Mouse (Mus musculus) B cell, adult 67 days (primary cell): Measurements from ENCODE around the gene Ccdc148. TPM values are rescaled to one million over a fixed set of nuclear protein-coding genes. Genes with fewer than 3 reads are reported as not detected.

ENCODE experiments used
- total RNA-seq, 2 experiments: library from RNA; stranded (reverse); gene quantifications; 4 replicates each; pipeline ENCODE4 v1.2.4; 2023

The Ccdc148 gene
- under 1 TPM in 1 of 2 experiments, not detected in 1; 0.12 TPM for total RNA-seq

DNA sequence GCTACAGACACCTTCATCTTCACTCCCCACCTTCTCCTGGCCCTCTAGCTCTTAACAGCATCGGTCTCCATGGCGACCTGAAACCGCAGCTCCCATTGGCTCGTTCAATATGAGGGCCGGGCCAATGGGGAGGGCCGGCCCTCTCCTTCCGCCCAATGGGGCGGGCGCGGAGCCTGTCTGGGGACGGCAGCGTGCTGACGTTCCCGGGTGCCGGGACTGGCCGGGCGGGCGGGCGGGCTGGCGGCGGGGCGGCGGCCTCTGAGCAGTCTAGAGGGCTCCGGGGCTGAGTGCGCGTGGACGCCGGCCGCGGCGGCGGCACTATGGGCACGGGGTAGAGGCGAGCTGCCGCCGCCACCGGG is at the start of gene Ccdc148, which contains the start of gene Pkp4:
Gene Ccdc148 (minus strand): TSS at position 79 of the 359 bp plus-strand sequence.
Gene Pkp4 (plus strand): TSS at position 246 of the 359 bp plus-strand sequence.

DNA sequence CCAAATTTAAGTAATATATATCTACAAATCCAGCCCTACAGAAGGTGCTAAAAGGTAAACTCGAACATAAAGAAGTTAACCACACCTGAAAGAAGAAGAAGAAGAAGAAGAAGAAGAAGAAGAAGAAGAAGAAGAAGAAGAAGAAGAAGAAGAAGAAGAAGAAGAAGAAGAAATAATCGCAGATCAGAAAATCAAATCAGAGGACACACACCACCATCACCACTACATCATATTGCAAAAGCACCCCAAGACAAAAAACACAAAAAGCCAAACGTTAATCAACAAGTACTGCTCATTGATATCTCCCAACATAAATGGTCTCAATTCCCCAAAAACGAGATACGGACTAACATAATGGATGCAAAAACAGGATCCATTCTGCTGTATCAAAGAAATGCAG is 301.3 kb downstream of the Ccdc148 start, which contains the start of gene Gm11099:
Gene Gm11099 (plus strand): TSS at position 301 of the 400 bp plus-strand sequence.

Other genes starting within 250 kb of the Ccdc148 start
- gene Pkp4, start 167 bp upstream of the Ccdc148 start, total RNA-seq: 1 to 10 TPM; 1.4 to 5.0 TPM